Mouse (Mus musculus) thymus, adult 2 months (tissue): ENCODE measurements around the gene Ckap2.

Source experiments
- CTCF ChIP-seq: fragments of 200-500 bp; IDR thresholded peaks from 2 replicates; pipeline ENCODE4 v1.5.1; 2012; ENCODE audit warnings: mild to moderate bottlenecking, control low read depth, low read length, moderate library complexity, borderline replicate concordance; ENCODE audit not compliant: control insufficient read depth, poor library complexity, insufficient read depth; ENCODE audit errors: extremely low read depth
- POLR2A ChIP-seq: fragments of 200-500 bp; IDR thresholded peaks from 2 replicates; pipeline ENCODE4 v1.6.1; 2012; ENCODE audit warnings: mild to moderate bottlenecking, low read length, control low read depth, moderate library complexity; ENCODE audit not compliant: control insufficient read depth, poor library complexity, insufficient read depth; ENCODE audit errors: extremely low read depth

GRCm38 (mm10) chr8:22175966-22176365 is 9.7 kb downstream of the Ckap2 start:
- TF ChIP-seq POLR2A (no peak), CTCF (no peak)
